Mouse (Mus musculus) forebrain, embryonic 16.5 days (tissue): Measurements from ENCODE around the gene Ppp1r3e. TPM values are rescaled to one million over a fixed set of nuclear protein-coding genes. Genes with fewer than 3 reads are reported as not detected.

Experiments
- ATAC-seq: fragments of 200-750 bp; cut with Nextera tagmentation; 2 replicates; pipeline ENCODE4 v1.8.0; 2017; ENCODE audit warnings: mild to moderate bottlenecking, moderate library complexity
- H3K27ac ChIP-seq: fragments of 300-500 bp; sonication (generic); 2 replicates; pipeline ENCODE4 v1.5.1; 2014; ENCODE audit warnings: low read length, control low read depth
- H3K27me3 ChIP-seq: fragments of 300-500 bp; sonication (generic); replicated peaks from 2 replicates; pipeline ENCODE4 v1.6.1; 2014; ENCODE audit warnings: low read length; ENCODE audit not compliant: control insufficient read depth, insufficient read depth
- H3K36me3 ChIP-seq: fragments of 300-500 bp; sonication (generic); 2 replicates; pipeline ENCODE4 v1.6.1; 2014; ENCODE audit not compliant: control insufficient read depth, insufficient read depth
- H3K4me1 ChIP-seq: fragments of 300-500 bp; sonication (generic); replicated peaks from 2 replicates; pipeline ENCODE4 v1.6.1; 2014; ENCODE audit warnings: low read length; ENCODE audit not compliant: control insufficient read depth, insufficient read depth
- H3K4me2 ChIP-seq: fragments of 300-500 bp; sonication (generic); 2 replicates; pipeline ENCODE4 v1.6.1; 2014; ENCODE audit warnings: mild to moderate bottlenecking, low read length, control low read depth
- H3K4me3 ChIP-seq: fragments of 300-500 bp; sonication (generic); replicated peaks from 2 replicates; pipeline ENCODE4 v1.5.1; 2014; ENCODE audit warnings: mild to moderate bottlenecking, low read length, control low read depth
- H3K9ac ChIP-seq: fragments of 300-500 bp; sonication (generic); replicated peaks from 2 replicates; pipeline ENCODE4 v1.6.1; 2014; ENCODE audit warnings: low read depth, low read length, control low read depth
- H3K9me3 ChIP-seq: fragments of 300-500 bp; sonication (generic); 2 replicates; pipeline ENCODE4 v1.6.1; 2016; ENCODE audit warnings: low read length; ENCODE audit not compliant: control insufficient read depth
- WGBS: fragments of 180-500 bp; shearing (Covaris S2); extraction: QIAGEN DNeasy Blood & Tissue Kit; methylation state at CpG from one replicate; pipeline ENCODE4 v1.1.7; 2014; 5-methylcytosine and 5-hydroxymethylcytosine counted together
- polyA plus RNA-seq: library from polyadenylated mRNA; unstranded; fragments of >200 nt; fragmentation: Nextera tagmentation; extraction: Ambion mirVana; gene quantifications from 2 replicates; pipeline ENCODE4 v1.2.1, GENCODE M21; 2015

Gene Ppp1r3e
- 1.7 and 2.6 TPM in 2 replicates for polyA plus RNA-seq

GRCm38 (mm10) chr14:54877048-54877715 is at the start of gene Ppp1r3e:
TSS of gene Ppp1r3e (minus strand) at chr14:54877550.
- peak within 1 kb of the TSS; percentile 64 for H3K4me3 ChIP-seq
- H3K9me3 ChIP-seq: no peaks in the 10 kb centered on the region
- peak; percentile 71 for ATAC-seq
- H3K36me3 ChIP-seq: no peaks in the 10 kb centered on the region
- peak within 1 kb of the TSS; percentile 98 for H3K4me2 ChIP-seq
- WGBS: under 1% methylated on average over 42 of the region's 61 CpGs
- H3K9ac ChIP-seq: peak within 1 kb of the TSS; percentile 85
- H3K27me3 ChIP-seq: no peaks in the 10 kb centered on the region
- peaks cover 13% of the 10 kb centered on the region for H3K4me1 ChIP-seq
- H3K27ac ChIP-seq: peak within 1 kb of the TSS; percentile 94

DNA sequence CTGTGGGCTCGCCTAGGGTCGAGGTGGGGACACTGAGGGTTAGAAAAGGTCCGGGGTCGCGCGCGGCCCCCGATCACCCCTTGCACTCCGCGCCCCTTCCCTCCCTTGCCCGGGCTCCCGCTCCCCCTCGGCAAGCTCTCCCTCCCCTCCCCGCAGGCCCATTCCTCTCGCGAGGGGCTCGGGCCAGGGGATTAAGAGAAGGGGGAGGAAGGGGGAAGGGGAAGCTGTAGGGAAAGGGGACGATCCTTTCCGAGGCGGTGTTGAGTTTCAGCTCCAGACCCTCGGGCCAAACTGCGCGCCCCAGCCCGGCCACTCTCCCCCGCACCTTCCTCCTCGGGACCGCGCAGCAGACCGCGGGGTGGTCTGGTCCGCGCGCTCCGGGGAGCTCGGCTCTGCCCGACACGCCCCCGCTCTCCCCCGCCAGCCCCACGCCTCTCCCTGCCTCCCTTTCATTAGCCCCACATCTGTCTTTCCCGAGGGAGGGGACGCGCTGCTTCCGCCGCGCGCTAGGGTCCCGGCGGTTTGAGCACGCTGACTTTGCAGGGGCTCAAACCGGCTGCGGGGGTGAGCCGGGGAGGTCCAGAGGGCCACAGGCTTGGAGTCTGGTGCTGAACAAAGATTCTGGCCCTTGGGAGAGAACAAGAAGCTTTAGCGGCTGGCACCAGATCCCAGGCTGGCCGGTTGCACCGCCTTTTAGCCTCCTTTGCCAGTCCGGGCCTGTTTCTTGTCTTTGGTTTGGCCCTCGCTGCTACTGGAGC is 49.2 kb upstream of the Ppp1r3e start:
- H3K9ac ChIP-seq: peak overlapping the region; percentile 90
- peak; percentile 60 for ATAC-seq
- H3K9me3 ChIP-seq: peaks cover under 1% of the 10 kb centered on the region; the same call in 1 of the 2 replicates
- H3K4me1 ChIP-seq: peaks cover 35% of the 10 kb centered on the region
- H3K27ac ChIP-seq: peak overlapping the region; percentile 96
- under 1% methylated on average over 51 of the region's 58 CpGs for WGBS
- peak overlapping the region; percentile 94 for H3K4me2 ChIP-seq
- H3K27me3 ChIP-seq: no peaks in the 10 kb centered on the region
- no peaks in the 10 kb centered on the region; the same call in 1 of the 2 replicates for H3K36me3 ChIP-seq
- H3K4me3 ChIP-seq: peak overlapping the region; percentile 59

- peaks cover 35% of the 10 kb centered on the region for H3K4me1 ChIP-seq
- H3K4me3 ChIP-seq: peak within 1 kb of the TSS; percentile 59
- H3K9ac ChIP-seq: peak within 1 kb of the TSS; percentile 90
- H3K27me3 ChIP-seq: no peaks in the 10 kb centered on the region
- peaks cover 3% of the 10 kb centered on the region for H3K36me3 ChIP-seq
- H3K4me2 ChIP-seq: peak within 1 kb of the TSS; percentile 94
- WGBS: 1% methylated on average over 57 of the region's 57 CpGs
- H3K9me3 ChIP-seq: peaks cover 10% of the 10 kb centered on the region; the same call in 1 of the 2 replicates
- peak; percentile 55 for ATAC-seq
- H3K27ac ChIP-seq: peak within 1 kb of the TSS; percentile 96
Observed at GRCm38 (mm10) chr14:54925349-54926342, 48.3 kb upstream of the Ppp1r3e start, which contains the start of gene Efs. TSS of gene Efs (minus strand) at chr14:54926126.

- Histone ChIP-seq H3K36me3 (peaks cover 6% of the 10 kb centered on the region), H3K9ac (peak overlapping the region; percentile 90), H3K4me3 (peak overlapping the region; percentile 59), H3K27me3 (no peaks in the 10 kb centered on the region), H3K4me2 (peak overlapping the region; percentile 94), H3K27ac (peak overlapping the region; percentile 96), H3K9me3 (peaks cover 10% of the 10 kb centered on the region; the same call in 1 of the 2 replicates), H3K4me1 (peaks cover 32% of the 10 kb centered on the region)
- 7% methylated on average over 7 of the region's 7 CpGs for WGBS
- ATAC-seq: peak; percentile 66
Observed at GRCm38 (mm10) chr14:54924641-54925348, 47.4 kb upstream of the Ppp1r3e start.

GRCm38 (mm10) chr14:54920076-54920685 is 42.8 kb upstream of the Ppp1r3e start:
- H3K27me3 ChIP-seq: no peaks in the 10 kb centered on the region
- 94% methylated on average over 16 of the region's 16 CpGs for WGBS
- H3K4me1 ChIP-seq: peaks cover 15% of the 10 kb centered on the region
- H3K4me2 ChIP-seq: no peak overlapping the region
- no peak overlapping the region for H3K4me3 ChIP-seq
- H3K9ac ChIP-seq: no peak overlapping the region
- peaks cover 10% of the 10 kb centered on the region; the same call in 1 of the 2 replicates for H3K9me3 ChIP-seq
- peaks cover 11% of the 10 kb centered on the region for H3K36me3 ChIP-seq
- no peak overlapping the region for H3K27ac ChIP-seq
- ATAC-seq: no peak

DNA sequence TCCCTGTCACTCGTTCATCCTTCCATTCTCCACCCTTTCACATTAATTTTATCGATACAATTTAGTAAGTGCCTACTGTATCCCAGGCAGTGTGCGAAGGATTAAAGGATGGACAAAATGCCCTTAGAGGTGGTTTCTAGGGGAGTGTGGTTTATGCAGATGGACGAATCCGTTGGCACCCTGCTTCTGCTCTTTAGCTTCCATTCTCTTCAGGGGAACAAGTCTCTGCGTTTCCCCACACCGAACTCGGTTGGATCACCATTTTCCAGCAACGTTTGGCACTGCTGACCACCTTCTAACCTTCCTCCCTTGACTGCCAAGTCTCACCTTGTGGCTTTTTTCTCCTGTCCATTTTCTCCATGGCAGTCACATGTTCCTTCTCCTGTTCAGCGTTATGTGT is 36.0 kb upstream of the Ppp1r3e start:
- Histone ChIP-seq H3K9me3 (no peaks in the 10 kb centered on the region), H3K27ac (peak overlapping the region; percentile 87), H3K4me3 (peak overlapping the region; percentile 89), H3K4me2 (peak overlapping the region; percentile 97), H3K36me3 (peaks cover 10% of the 10 kb centered on the region), H3K9ac (peak overlapping the region; percentile 98), H3K27me3 (no peaks in the 10 kb centered on the region), H3K4me1 (peaks cover 27% of the 10 kb centered on the region)
- ATAC-seq: no peak; the same call in 1 of the 2 replicates
- WGBS: 14% methylated on average over 10 of the region's 10 CpGs

DNA sequence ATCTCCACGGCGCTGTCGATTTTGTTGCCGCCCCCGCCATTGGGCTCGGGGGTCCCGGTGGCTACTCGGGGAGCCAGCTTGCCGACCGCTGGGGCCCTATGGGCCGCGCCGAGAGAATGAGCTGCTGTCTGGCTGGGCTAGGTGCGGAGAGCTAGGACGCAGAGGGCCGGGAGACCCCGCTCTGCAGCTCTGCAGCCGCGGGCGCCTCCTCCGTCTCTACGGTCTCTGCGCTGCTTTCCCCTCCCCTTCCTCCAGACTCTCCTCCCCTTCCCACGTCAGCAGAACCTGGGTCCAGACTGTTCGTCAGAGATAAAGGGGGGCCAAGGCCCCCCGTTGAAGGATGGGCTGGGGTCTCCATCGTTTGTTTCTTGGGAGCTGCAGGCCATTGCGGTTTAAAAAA is 35.5 kb upstream of the Ppp1r3e start, which contains the start of gene Slc22a17:
Slc22a17 (minus strand) TSS at position 247 of the 400 bp plus-strand sequence.
- Histone ChIP-seq H3K27ac (peak within 1 kb of the TSS; percentile 87), H3K27me3 (no peaks in the 10 kb centered on the region), H3K9me3 (no peaks in the 10 kb centered on the region), H3K9ac (peak within 1 kb of the TSS; percentile 98), H3K4me1 (peaks cover 27% of the 10 kb centered on the region), H3K36me3 (peaks cover 14% of the 10 kb centered on the region), H3K4me2 (peak within 1 kb of the TSS; percentile 97), H3K4me3 (peak within 1 kb of the TSS; percentile 89)
- 0% methylated on average over 28 of the region's 28 CpGs for WGBS
- peak; percentile 98 for ATAC-seq
